Mouse (Mus musculus) sigmoid colon, adult 10 weeks (tissue): Measurements from ENCODE around the gene Rnf11. TPM values are rescaled to one million over a fixed set of nuclear protein-coding genes. Genes with fewer than 3 reads are reported as not detected.

Source experiments
- polyA plus RNA-seq: library from polyadenylated mRNA; stranded (reverse); fragments of 350-450 nt; fragmentation: Illumina TruSeq; extraction: RNeasy Lipid Tissue Mini Kit (QIAGEN cat#74804); gene quantifications from one replicate; pipeline ENCODE4 v1.2.3, GENCODE M21; 2014; ENCODE audit warnings: low read depth, low replicate concordance

Rnf11 gene
- 361 TPM for polyA plus RNA-seq

GRCm38 (mm10) chr4:109484621-109485020, at the start of gene Rnf11:
Gene Rnf11, minus strand, starts transcription at chr4:109484728.

GRCm38 (mm10) chr4:109531111-109531510, 46.6 kb upstream of the Rnf11 start, which contains the start of gene 4930522H14Rik:
Gene 4930522H14Rik, minus strand, starts transcription at chr4:109531297.

GRCm38 (mm10) chr4:109406486-109407175, 77.9 kb downstream of the Rnf11 start, which contains the start of gene Ttc39a:
Gene Ttc39a, plus strand, starts transcription at chr4:109406623.

Other genes starting within 250 kb of the Rnf11 start
- gene Eps15, start 204.5 kb downstream of the Rnf11 start, polyA plus RNA-seq, result 109 TPM
- gene Ttc39a, start 78.1 kb downstream of the Rnf11 start, polyA plus RNA-seq, result 80.4 TPM
- gene 4930522H14Rik, start 46.6 kb upstream of the Rnf11 start, polyA plus RNA-seq, result not detected
- gene Cdkn2c, start 182.5 kb upstream of the Rnf11 start, polyA plus RNA-seq, result 12.2 TPM
- 110 TPM for gene Faf1, start 191.9 kb upstream of the Rnf11 start, polyA plus RNA-seq